20 mouse cellular contexts compared by ENCODE assay signal in the genomic region with DNA sequence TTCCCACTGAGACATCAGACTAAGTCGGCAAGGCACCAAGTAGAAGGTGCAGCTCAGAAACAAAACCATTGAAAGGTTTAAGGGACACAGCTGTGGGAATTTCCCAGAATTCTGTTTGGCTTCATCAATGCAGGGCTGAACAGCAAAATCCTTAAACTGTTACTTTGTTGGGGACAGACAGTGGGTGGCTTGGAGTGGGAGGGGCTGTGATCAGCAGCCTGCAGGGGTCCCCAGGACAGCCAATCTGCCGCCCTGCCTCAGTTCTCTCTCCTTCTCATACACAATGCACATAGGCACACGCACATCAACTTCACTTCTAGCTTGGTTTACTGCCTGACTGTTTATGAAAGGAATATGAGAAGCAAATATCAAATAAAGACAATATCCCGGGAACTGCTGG. TPM values are rescaled to one million over a fixed set of nuclear protein-coding genes. Genes with fewer than 3 reads are reported as not detected.
ATAC-seq lines count a peak whose summit lies in the region.
"Had no signal": no experiment of that assay in that cellular context is flagged by ENCODE, and none has a peak within 500 bp of the region (broad histone marks: within the 10 kb centered on the region; RNA-seq: fewer than 3 reads in every experiment).

No protein-coding gene starts in this region.

- no peaks in the 10 kb centered on the region for H3K4me1 ChIP-seq in midbrain, embryonic 13.5 days (replicated peaks)
- no peaks in the 10 kb centered on the region for H3K4me1 ChIP-seq in midbrain, embryonic 15.5 days
- peaks cover 6% of the 10 kb centered on the region for H3K4me1 ChIP-seq in neural tube, embryonic 12.5 days
- no peaks in the 10 kb centered on the region for H3K4me1 ChIP-seq in neural tube, embryonic 14.5 days (ENCODE audit: control insufficient read depth, insufficient read depth, low read length)
- no peaks in the 10 kb centered on the region for H3K4me1 ChIP-seq in forebrain, embryonic 12.5 days
- H3K4me1 ChIP-seq: embryonic facial prominence, embryonic 10.5 days; embryonic facial prominence, embryonic 13.5 days; heart, embryonic 10.5 days; heart, embryonic 13.5 days; hindbrain, embryonic 12.5 days had no signal

- no peak overlapping the region for H3K4me2 ChIP-seq in midbrain, embryonic 13.5 days (replicated peaks)
- H3K4me2 ChIP-seq in midbrain, embryonic 15.5 days = no peak overlapping the region
- H3K4me2 ChIP-seq in neural tube, embryonic 12.5 days (replicated peaks) = no peak overlapping the region; the same call in 1 of the 2 replicates
- H3K4me2 ChIP-seq in neural tube, embryonic 14.5 days (ENCODE audit: low read depth, low read length) = no peak overlapping the region
- no peak overlapping the region for H3K4me2 ChIP-seq in forebrain, embryonic 12.5 days
- H3K4me2 ChIP-seq: embryonic facial prominence, embryonic 13.5 days; forebrain, embryonic 13.5 days; heart, embryonic 13.5 days; hindbrain, embryonic 12.5 days had no signal

- peaks cover 3% of the 10 kb centered on the region; the same call in 1 of the 2 replicates for H3K36me3 ChIP-seq in midbrain, embryonic 13.5 days
- 0 out of 2 replicates have a peak, but pooled peaks cover 3% of the 10 kb centered on the region for H3K36me3 ChIP-seq in midbrain, embryonic 15.5 days (replicated peaks)
- peaks cover under 1% of the 10 kb centered on the region; the same call in 1 of the 2 replicates for H3K36me3 ChIP-seq in neural tube, embryonic 12.5 days
- no peaks in the 10 kb centered on the region for H3K36me3 ChIP-seq in neural tube, embryonic 14.5 days (ENCODE audit: control insufficient read depth, insufficient read depth, low read length)
- H3K36me3 ChIP-seq in forebrain, embryonic 12.5 days (replicated peaks) = peaks cover under 1% of the 10 kb centered on the region
- H3K36me3 ChIP-seq: heart, embryonic 10.5 days had no signal

- WGBS in midbrain, embryonic 13.5 days = 35% methylated on average over 4 of the region's 4 CpGs
- 36% methylated on average over 4 of the region's 4 CpGs for WGBS in midbrain, embryonic 15.5 days
- WGBS in neural tube, embryonic 12.5 days = 28% methylated on average over 4 of the region's 4 CpGs
- 21% methylated on average over 4 of the region's 4 CpGs for WGBS in neural tube, embryonic 14.5 days
- 36% methylated on average over 4 of the region's 4 CpGs for WGBS in forebrain, embryonic 12.5 days

- ATAC-seq in midbrain, embryonic 13.5 days = no peak
- no peak for ATAC-seq in midbrain, embryonic 15.5 days (replicated peaks)
- ATAC-seq in neural tube, embryonic 12.5 days (ENCODE audit: low FRiP score, low read depth) = peak; percentile 68
- ATAC-seq in neural tube, embryonic 14.5 days (ENCODE audit: low read depth) = peak; percentile 41; the same call in 1 of the 2 replicates
- ATAC-seq in forebrain, embryonic 12.5 days (ENCODE audit: low FRiP score) = no peak
- ATAC-seq in monocyte, adult 5-6 weeks (replicated peaks; ENCODE audit: insufficient number of reproducible peaks, low FRiP score, low TSS enrichment, poor library complexity, severe bottlenecking) = no peak
- ATAC-seq: activated CD4-positive, CD25-positive, alpha-beta regulatory T cell, adult 4 months; CD4-positive, CD25-positive, alpha-beta regulatory T cell, adult 4 months; forebrain, embryonic 13.5 days; forebrain, embryonic 16.5 days; hindbrain, postnatal 0 days; inflammation-experienced regulatory T-cells, adult 6 months had no signal

- H3K9me3 ChIP-seq in midbrain, embryonic 13.5 days = no peaks in the 10 kb centered on the region
- H3K9me3 ChIP-seq in midbrain, embryonic 15.5 days = no peaks in the 10 kb centered on the region
- no peaks in the 10 kb centered on the region for H3K9me3 ChIP-seq in neural tube, embryonic 12.5 days
- H3K9me3 ChIP-seq in neural tube, embryonic 14.5 days (ENCODE audit: control insufficient read depth, low read length) = no peaks in the 10 kb centered on the region
- H3K9me3 ChIP-seq in forebrain, embryonic 12.5 days = no peaks in the 10 kb centered on the region
- H3K9me3 ChIP-seq: embryonic facial prominence, embryonic 10.5 days; embryonic facial prominence, embryonic 13.5 days; forebrain, embryonic 13.5 days; heart, embryonic 10.5 days; heart, embryonic 13.5 days; hindbrain, embryonic 12.5 days had no signal

- no peak overlapping the region for H3K27ac ChIP-seq in midbrain, embryonic 13.5 days
- no peak overlapping the region for H3K27ac ChIP-seq in midbrain, embryonic 15.5 days
- no peak overlapping the region for H3K27ac ChIP-seq in neural tube, embryonic 12.5 days
- no peak overlapping the region for H3K27ac ChIP-seq in neural tube, embryonic 14.5 days (ENCODE audit: low read depth, low read length)
- no peak overlapping the region for H3K27ac ChIP-seq in forebrain, embryonic 12.5 days
- H3K27ac ChIP-seq: embryonic facial prominence, embryonic 10.5 days; embryonic facial prominence, embryonic 13.5 days; forebrain, embryonic 13.5 days; gastrocnemius, adult 2 months; heart, adult 2 months; heart, embryonic 10.5 days; heart, embryonic 13.5 days; hindbrain, embryonic 12.5 days; hindbrain, postnatal 0 days had no signal

- no peak overlapping the region for H3K4me3 ChIP-seq in midbrain, embryonic 13.5 days (replicated peaks)
- H3K4me3 ChIP-seq in midbrain, embryonic 15.5 days = no peak overlapping the region
- no peak overlapping the region for H3K4me3 ChIP-seq in neural tube, embryonic 12.5 days
- H3K4me3 ChIP-seq in neural tube, embryonic 14.5 days (ENCODE audit: low read depth, low read length) = no peak overlapping the region
- H3K4me3 ChIP-seq in forebrain, embryonic 12.5 days (replicated peaks) = no peak overlapping the region
- H3K4me3 ChIP-seq: embryonic facial prominence, embryonic 10.5 days; embryonic facial prominence, embryonic 13.5 days; erythroblast, embryonic 14.5 days; forebrain, embryonic 13.5 days; gastrocnemius, adult 2 months; heart, adult 2 months; heart, embryonic 10.5 days; heart, embryonic 13.5 days; hindbrain, embryonic 12.5 days had no signal

- H3K27me3 ChIP-seq in midbrain, embryonic 13.5 days = no peaks in the 10 kb centered on the region
- no peaks in the 10 kb centered on the region for H3K27me3 ChIP-seq in midbrain, embryonic 15.5 days (replicated peaks)
- no peaks in the 10 kb centered on the region for H3K27me3 ChIP-seq in neural tube, embryonic 12.5 days (replicated peaks)
- no peaks in the 10 kb centered on the region for H3K27me3 ChIP-seq in neural tube, embryonic 14.5 days (ENCODE audit: control insufficient read depth, insufficient read depth, low read length)
- H3K27me3 ChIP-seq in forebrain, embryonic 12.5 days = no peaks in the 10 kb centered on the region
- H3K27me3 ChIP-seq: embryonic facial prominence, embryonic 13.5 days; forebrain, embryonic 13.5 days; heart, embryonic 13.5 days; hindbrain, embryonic 12.5 days had no signal

- 0 out of 2 replicates have a peak overlapping the region, but pooled peaks have one; percentile 19 for H3K9ac ChIP-seq in midbrain, embryonic 13.5 days (replicated peaks)
- no peak overlapping the region for H3K9ac ChIP-seq in midbrain, embryonic 15.5 days
- H3K9ac ChIP-seq in neural tube, embryonic 12.5 days = no peak overlapping the region
- no peak overlapping the region for H3K9ac ChIP-seq in neural tube, embryonic 14.5 days (replicated peaks; ENCODE audit: low read depth, low read length)
- H3K9ac ChIP-seq in forebrain, embryonic 12.5 days = no peak overlapping the region
- H3K9ac ChIP-seq: embryonic facial prominence, embryonic 13.5 days; forebrain, embryonic 13.5 days; heart, embryonic 13.5 days; hindbrain, embryonic 12.5 days had no signal

RNA-seq across cellular contexts. Expression of gene Rpl5, which starts 15.0 kb away (rescaled TPM):
- polyA plus RNA-seq in midbrain, embryonic 13.5 days (2015; fragmentation: Nextera tagmentation; extraction: Ambion mirVana) = 68.4 and 73.7 TPM in 2 replicates
- polyA plus RNA-seq in midbrain, embryonic 15.5 days (2015; fragmentation: Nextera tagmentation; extraction: Ambion mirVana) = 63.8 and 64.8 TPM in 2 replicates
- 57.3 and 58.6 TPM in 2 replicates for polyA plus RNA-seq in neural tube, embryonic 12.5 days (2016; fragmentation: Nextera tagmentation; extraction: Ambion mirVana)
- 62.4 and 68.8 TPM in 2 replicates for polyA plus RNA-seq in neural tube, embryonic 14.5 days (2014; fragmentation: Nextera tagmentation; extraction: Ambion mirVana)
- polyA plus RNA-seq in forebrain, embryonic 12.5 days (2016; fragmentation: Nextera tagmentation; extraction: Ambion mirVana) = 62.6 and 63.6 TPM in 2 replicates
- 256 to 830 TPM (median 616 TPM) in 3 replicates for total RNA-seq in monocyte, adult 5-6 weeks (2017)

RNA-seq across cellular contexts. Expression of gene Evi5, which starts 40.4 kb away (rescaled TPM):
- 40.8 and 44.3 TPM in 2 replicates for polyA plus RNA-seq in midbrain, embryonic 13.5 days (2015; fragmentation: Nextera tagmentation; extraction: Ambion mirVana)
- 47.3 and 48.5 TPM in 2 replicates for polyA plus RNA-seq in midbrain, embryonic 15.5 days (2015; fragmentation: Nextera tagmentation; extraction: Ambion mirVana)
- 55.1 and 59.4 TPM in 2 replicates for polyA plus RNA-seq in neural tube, embryonic 12.5 days (2016; fragmentation: Nextera tagmentation; extraction: Ambion mirVana)
- 56.8 and 59.9 TPM in 2 replicates for polyA plus RNA-seq in neural tube, embryonic 14.5 days (2014; fragmentation: Nextera tagmentation; extraction: Ambion mirVana)
- polyA plus RNA-seq in forebrain, embryonic 12.5 days (2016; fragmentation: Nextera tagmentation; extraction: Ambion mirVana) = 54.8 and 57.4 TPM in 2 replicates
- total RNA-seq in monocyte, adult 5-6 weeks (2017) = 29.5 to 30.7 TPM (median 29.8 TPM) in 3 replicates

Comparison
In these comparisons a context has a peak if more than half of its experiments do, and no peak if none do; other contexts are left out.
1. ATAC-seq: peak in neural tube, embryonic 12.5 days (single experiment) and neural tube, embryonic 14.5 days (single experiment); none in midbrain, embryonic 13.5 days (single experiment), midbrain, embryonic 15.5 days (single experiment), forebrain, embryonic 12.5 days (single experiment) and monocyte, adult 5-6 weeks (single experiment).